Mouse (Mus musculus) adipocyte (in vitro differentiated cells): Measurements from ENCODE around the gene Map4k4.

Experiments
- DNase-seq: peaks from one replicate; pipeline ENCODE4 v3.0.0-alpha.2; 2016; ENCODE audit warnings: low spot score

Map4k4 gene

GRCm38 (mm10) chr1:39898686-39899085 lies 2.0 kb upstream of the Map4k4 start:
- no peak for DNase-seq

DNA sequence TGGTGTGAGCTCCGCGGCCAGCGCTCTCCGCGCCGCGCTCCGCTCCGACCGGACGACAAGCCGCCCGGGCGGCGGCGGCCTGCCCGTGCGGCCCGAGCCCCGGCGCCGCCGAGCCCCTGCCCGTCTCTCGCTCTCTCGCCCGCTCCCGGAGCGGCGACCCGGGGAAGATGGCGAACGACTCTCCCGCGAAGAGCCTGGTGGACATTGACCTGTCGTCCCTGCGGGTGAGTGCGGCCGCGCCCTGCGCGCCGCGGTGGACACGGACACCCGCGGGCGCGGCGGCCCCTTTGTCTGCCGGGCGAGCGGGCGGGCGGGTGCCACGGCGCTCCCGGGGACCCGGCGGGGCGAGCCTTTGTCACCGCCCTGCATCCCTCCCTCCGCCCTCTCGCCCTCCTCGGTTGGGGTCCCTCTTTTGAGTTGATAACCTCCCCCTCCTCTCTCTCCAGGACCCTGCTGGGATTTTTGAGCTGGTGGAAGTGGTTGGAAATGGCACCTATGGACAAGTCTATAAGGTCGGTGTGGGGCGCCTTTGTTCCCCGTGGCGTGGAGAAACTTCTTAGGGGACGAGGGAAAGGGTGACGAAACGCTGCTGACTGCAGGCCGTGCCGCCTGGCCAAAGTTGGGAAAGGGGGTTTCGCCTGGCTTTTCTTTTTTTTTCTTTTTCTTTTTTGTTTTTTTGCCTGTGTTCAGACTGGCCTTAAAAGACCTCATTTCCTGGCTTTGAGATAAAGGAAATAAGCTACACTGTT lies 524 bp downstream of the Map4k4 start:
- DNase-seq = peak; percentile 75

DNA sequence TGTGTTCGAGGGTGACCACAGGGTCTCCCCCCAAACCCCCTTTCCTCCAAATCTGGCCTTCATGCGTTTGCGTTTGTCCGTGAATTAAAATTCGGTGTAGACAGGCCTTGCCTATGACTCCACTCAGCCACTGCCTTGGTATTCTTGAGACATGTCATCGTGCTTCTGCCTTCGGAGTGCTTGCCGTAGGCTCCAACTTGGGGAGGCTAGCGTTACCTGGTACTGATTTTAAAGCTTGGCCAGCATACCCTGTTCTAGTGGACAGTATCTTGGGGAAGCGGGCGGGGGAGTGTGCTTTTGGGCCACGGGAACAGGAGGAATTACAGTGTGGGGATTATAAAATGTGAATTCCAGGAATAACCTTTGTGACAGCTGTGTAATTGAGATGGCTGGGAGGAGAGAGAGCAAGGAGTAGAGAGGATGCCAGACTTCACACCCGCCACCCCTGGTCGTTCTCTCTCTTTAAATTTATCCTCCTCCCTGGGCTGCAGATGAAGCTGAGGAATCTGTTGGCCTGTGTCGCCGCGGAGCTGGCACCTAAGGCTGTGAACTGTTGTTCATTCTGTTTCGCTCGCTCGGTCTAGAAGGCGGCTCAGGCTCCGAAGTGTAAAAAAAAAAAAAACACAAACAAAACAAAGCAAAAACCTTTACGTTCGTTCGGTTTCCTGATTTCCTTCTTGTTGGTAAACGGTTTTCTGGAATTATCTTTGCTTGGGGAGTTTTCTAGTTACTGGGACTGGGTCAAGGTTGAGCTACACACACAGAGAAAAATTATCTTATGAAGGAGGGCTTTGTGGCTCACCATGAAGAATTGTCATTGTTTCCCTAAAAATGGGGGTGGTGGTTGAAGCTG lies 1.4 kb downstream of the Map4k4 start:
- peak; percentile 75 for DNase-seq

DNA sequence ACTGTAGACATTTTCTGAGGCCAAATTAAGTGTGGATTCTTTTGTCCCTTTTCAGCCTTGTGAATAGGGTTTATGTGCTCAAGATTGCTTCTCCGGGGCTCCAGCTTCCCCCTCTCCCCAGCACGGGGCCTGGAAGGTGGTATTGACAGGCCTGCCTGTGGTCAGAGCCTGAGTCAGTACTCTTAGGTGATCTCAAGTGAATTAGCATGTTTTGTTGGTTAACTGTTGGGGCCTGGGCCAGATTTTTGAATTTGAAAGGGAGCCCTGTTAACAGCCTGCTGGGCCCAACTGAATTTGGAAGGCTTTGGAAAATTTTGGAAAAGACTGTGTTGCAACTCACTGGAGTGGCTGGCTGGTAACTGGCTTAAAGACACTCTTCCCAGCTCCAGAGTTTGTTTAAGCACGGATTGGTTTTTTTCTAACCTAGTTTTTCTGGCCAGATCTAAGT lies 2.0 kb downstream of the Map4k4 start:
- DNase-seq = peak; percentile 94

DNA sequence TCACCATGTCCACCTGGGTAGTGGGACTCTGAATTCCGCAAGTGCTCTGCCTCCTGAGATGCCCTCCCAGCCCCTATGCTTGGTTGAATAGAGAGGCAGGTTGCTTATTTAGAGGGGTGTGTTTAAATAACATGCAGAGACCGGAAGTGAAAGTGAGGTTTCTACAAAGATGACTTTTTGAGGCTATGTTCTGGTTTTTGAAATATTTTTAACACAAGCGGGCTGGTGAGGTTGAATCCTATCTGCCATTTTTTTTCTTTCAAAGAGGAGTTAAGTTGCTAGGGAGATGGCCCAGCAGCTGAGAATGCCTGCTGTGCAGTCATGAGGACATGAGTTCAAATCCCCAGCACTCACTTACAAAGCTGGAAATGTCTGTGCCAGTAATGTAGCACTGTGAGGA lies 4.0 kb downstream of the Map4k4 start:
- no peak for DNase-seq

DNA sequence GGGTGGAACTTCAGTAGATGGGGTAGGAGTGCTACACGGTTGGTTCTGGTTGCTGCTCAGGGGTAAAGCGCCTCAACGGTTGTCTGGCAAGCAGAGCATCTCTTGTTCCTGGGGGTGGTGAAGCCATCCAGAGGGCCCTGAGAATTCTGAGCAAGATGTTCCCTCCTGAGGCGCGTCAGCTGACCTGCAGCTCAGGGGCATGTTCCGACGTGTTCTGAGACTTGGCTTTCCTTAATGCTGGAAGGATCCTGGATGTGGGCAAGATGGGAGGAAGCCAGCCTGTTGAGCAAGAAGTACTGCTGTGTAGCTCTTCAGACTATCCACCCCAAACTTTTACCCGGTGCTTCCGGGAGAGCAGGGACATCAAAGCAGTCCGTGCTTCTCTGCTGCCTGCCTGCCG lies 6.2 kb downstream of the Map4k4 start:
- peak; percentile 64 for DNase-seq

GRCm38 (mm10) chr1:39908976-39909375 lies 8.3 kb downstream of the Map4k4 start:
- no peak for DNase-seq

DNA sequence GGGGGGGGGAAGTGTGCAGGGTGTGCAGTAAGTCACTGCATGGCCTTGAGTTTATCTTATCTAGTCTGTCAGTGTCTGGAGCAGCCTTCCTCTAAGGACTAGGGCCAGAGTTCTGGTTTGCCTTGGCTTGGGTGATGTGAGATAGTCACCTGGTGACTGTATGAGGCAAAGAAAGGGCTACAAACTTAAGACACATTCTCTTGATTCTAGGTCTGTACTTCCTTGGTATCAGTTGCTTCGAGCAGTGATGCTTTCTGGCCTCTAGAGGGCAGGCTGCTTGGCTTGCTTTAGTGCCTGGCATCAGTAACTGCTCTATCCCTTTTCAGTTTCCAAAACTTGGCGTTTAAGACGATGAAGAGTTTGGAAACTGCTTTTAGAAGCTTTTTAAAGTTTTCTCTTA lies 10.7 kb downstream of the Map4k4 start:
- DNase-seq = peak; percentile 73

GRCm38 (mm10) chr1:39913256-39913655 lies 12.5 kb downstream of the Map4k4 start:
- DNase-seq = no peak

DNA sequence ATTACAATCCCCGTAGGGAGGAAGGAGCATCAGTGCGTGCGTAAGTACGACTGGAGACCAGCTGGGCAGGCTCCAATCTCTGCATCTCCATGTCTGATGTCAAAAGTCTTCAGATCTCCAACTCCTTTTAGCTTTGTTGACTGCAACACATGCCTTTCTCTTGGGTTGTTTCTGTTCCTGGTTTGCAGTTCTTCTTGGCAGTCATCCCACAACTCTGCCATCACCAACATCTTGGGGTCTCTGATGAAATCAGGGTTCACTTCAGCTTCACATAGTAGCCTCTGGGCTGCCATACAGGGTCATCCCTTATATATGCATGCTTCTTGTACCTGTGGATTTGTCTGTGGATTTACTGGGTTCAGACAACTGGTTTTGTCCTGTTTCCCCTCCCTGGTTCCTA lies 15.4 kb downstream of the Map4k4 start:
- no peak for DNase-seq

- no peak for DNase-seq
Measured at GRCm38 (mm10) chr1:39917855-39918516, 17.3 kb downstream of the Map4k4 start.

- no peak for DNase-seq
Measured at GRCm38 (mm10) chr1:39918517-39919115, 17.9 kb downstream of the Map4k4 start.

GRCm38 (mm10) chr1:39920616-39921015 lies 19.9 kb downstream of the Map4k4 start:
- DNase-seq = no peak

- DNase-seq = no peak
Measured at GRCm38 (mm10) chr1:39921996-39922395, 21.3 kb downstream of the Map4k4 start.

DNA sequence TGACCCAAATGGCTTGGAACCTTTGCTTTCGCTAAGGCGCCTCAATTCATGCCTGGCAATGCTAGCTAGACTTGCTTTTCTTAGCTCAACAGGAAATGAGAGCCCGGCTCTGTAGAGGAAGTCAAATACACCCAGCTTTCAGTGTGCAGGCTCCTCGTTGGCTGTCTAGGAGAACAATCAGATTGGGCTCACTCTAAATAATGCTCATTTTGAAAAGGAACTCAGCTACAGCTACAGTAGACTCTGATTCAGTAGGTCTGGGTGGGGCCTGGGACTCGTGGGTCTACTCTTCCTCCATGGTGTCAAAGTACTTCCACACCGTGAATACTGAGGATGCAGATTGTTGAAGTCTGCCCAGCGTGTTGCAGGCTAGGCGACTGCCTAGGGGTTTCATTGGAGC lies 22.0 kb downstream of the Map4k4 start:
- no peak for DNase-seq

DNA sequence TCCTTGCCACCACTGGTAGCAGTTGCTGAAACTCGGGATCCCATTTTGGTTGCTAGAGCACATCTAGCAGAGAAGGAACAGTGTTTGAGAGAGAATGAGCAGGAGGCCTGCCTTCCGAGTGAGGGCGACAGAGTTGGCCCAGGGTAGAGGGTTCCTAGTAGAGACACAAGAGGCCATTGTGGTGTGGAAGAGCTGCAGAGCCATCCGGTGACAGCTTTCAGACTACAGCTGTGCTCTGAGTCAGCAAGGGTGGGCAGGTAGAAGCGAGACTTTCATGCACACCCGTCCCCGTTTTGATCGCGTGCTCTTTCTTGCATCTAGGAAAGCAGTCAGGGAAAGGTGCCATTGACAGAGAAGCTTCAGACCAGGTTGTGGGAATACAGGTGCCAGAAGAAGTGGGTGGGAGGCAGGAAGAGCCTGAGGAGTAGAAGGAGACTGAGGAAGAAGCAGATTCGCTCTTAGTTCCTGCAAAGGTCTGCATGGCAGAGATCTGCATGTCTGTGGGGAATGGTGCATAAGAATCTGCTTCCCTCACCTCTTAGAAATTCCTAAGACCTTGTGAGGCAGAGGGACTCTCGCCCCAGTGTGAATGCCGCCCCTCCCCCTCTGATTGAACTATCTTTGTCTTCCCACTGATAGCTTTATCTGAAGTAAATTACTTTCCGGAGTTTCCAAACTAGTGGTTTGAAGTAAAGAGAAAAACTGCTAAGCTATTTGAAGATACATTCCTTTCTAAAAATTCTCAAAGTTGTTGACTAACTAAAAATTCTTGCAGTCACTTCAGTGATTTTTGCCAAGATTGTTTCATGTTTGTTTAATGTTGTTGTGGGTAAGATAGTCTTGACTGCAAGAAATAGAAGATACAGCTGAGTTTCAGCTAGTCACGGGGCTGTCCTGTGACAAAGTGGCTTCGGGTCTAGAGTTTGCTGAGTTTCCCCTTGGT lies 23.0 kb downstream of the Map4k4 start:
- no peak for DNase-seq

- DNase-seq = no peak
Measured at GRCm38 (mm10) chr1:39931055-39931454, 30.3 kb downstream of the Map4k4 start.

- DNase-seq = peak; percentile 44
Measured at GRCm38 (mm10) chr1:39932216-39932739, 31.6 kb downstream of the Map4k4 start.

DNA sequence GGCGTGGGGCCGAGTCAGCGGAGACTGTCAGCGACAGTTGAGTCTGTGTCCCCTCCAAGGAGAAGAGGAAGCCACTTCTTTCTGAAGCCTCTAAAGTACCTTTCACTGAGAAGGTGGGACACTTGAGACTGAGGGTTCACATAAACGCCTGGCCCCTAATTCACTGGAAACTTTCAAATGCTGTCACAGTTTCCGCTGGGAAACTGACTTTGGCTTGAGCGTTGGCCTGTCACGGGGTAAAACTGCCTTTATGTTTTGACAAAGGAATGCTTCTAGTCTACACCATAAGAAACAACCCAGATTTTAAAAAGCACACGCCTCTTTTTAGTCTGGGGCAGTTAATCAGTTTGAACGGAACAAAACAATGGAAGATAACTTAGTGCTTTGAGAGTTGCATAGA lies 32.2 kb downstream of the Map4k4 start:
- DNase-seq = no peak

GRCm38 (mm10) chr1:39934954-39935353 lies 34.2 kb downstream of the Map4k4 start:
- DNase-seq = no peak

GRCm38 (mm10) chr1:39935616-39936015 lies 34.9 kb downstream of the Map4k4 start:
- DNase-seq = no peak
